Mouse (Mus musculus): ENCODE results near the gene Cux1. TPM values are rescaled to one million over a fixed set of nuclear protein-coding genes. Genes with fewer than 3 reads are reported as not detected.

Gene Cux1
- total RNA-seq, 2 experiments from 2014 or later, result 97.4 to 110 TPM

GRCm38 (mm10) chr5:136428498-136429060 lies 138.7 kb downstream of the Cux1 start:
- peak; percentile 63 to 66 for DNase-seq

GRCm38 (mm10) chr5:136427772-136428497 lies 139.4 kb downstream of the Cux1 start:
- peak; percentile 27 for DNase-seq

- peak; percentile 24 to 49 for DNase-seq
Measured at GRCm38 (mm10) chr5:136427121-136427771, 140.0 kb downstream of the Cux1 start.

GRCm38 (mm10) chr5:136422948-136423347 lies 144.3 kb downstream of the Cux1 start:
- DNase-seq, result no peak

- peak; percentile 55 to 61 for DNase-seq
Measured at GRCm38 (mm10) chr5:136421885-136422284, 145.4 kb downstream of the Cux1 start.

- DNase-seq, result no peak
Measured at GRCm38 (mm10) chr5:136421316-136421715, 146.0 kb downstream of the Cux1 start.

GRCm38 (mm10) chr5:136420342-136420741 lies 146.9 kb downstream of the Cux1 start:
- DNase-seq, result no peak

GRCm38 (mm10) chr5:136417891-136418290 lies 149.4 kb downstream of the Cux1 start:
- no peak for DNase-seq

- no peak for DNase-seq
Measured at GRCm38 (mm10) chr5:136414479-136414878, 152.8 kb downstream of the Cux1 start.

GRCm38 (mm10) chr5:136410681-136411181 lies 156.6 kb downstream of the Cux1 start:
- DNase-seq, result no peak

GRCm38 (mm10) chr5:136406357-136406756 lies 160.9 kb downstream of the Cux1 start:
- DNase-seq, result peak in 1 of 2 experiments; percentile 25

GRCm38 (mm10) chr5:136403565-136403961 lies 163.7 kb downstream of the Cux1 start:
- DNase-seq, result peak; percentile 34 to 56

GRCm38 (mm10) chr5:136402622-136403564 lies 164.4 kb downstream of the Cux1 start:
- no peak for DNase-seq

GRCm38 (mm10) chr5:136398706-136399105 lies 168.6 kb downstream of the Cux1 start:
- no peak for DNase-seq

- DNase-seq, result peak in 1 of 2 experiments; percentile 13
Measured at GRCm38 (mm10) chr5:136396699-136397098, 170.6 kb downstream of the Cux1 start.

GRCm38 (mm10) chr5:136396256-136396655 lies 171.0 kb downstream of the Cux1 start:
- no peak for DNase-seq

- DNase-seq, result no peak
Measured at GRCm38 (mm10) chr5:136395600-136396195, 171.6 kb downstream of the Cux1 start.

- DNase-seq, result no peak
Measured at GRCm38 (mm10) chr5:136394517-136395212, 172.6 kb downstream of the Cux1 start.

GRCm38 (mm10) chr5:136393621-136394020 lies 173.7 kb downstream of the Cux1 start:
- no peak for DNase-seq

- no peak for DNase-seq
Measured at GRCm38 (mm10) chr5:136386757-136387156, 180.5 kb downstream of the Cux1 start.

GRCm38 (mm10) chr5:136385161-136385560 lies 182.1 kb downstream of the Cux1 start:
- no peak for DNase-seq

Measured in adrenal gland, postnatal 36 days (tissue).